ENCODE assay signal across 7 mouse cellular contexts in genomic region chr7:75879436-75879835, GRCm38 (mm10). TPM values are rescaled to one million over a fixed set of nuclear protein-coding genes. Genes with fewer than 3 reads are reported as not detected.
DNase-seq lines count a peak whose midpoint lies in the region; ATAC-seq lines count a peak whose summit lies in the region.
"Not testable (repeated sequence)": the region's sequence is repeated elsewhere in the genome, so short reads cannot be mapped to it uniquely, and the experiment has no call there.

No protein-coding gene starts in this region.

- not testable (repeated sequence) for H3K9me3 ChIP-seq in midbrain, embryonic 11.5 days (ENCODE audit: control insufficient read depth, low read length)

- not testable (repeated sequence) for H3K9ac ChIP-seq in midbrain, embryonic 11.5 days (ENCODE audit: low read length)

- peak; percentile 51 for DNase-seq in CD4-positive helper T cell, adult 2 months (ENCODE audit: low read depth, low spot score)
- DNase-seq in induced T-regulatory cell, adult 2 months (ENCODE audit: low read depth) = peak; percentile 56
- peak; percentile 75 for DNase-seq in midbrain, embryonic 11.5 days (ENCODE audit: low spot score, missing footprints)
- peak; percentile 35 for DNase-seq in thymus, postnatal 0 days (ENCODE audit: low spot score)
- DNase-seq in thymus, postnatal 25 days = peak; percentile 19

- 86% methylated on average over 2 of the region's 2 CpGs for WGBS in midbrain, embryonic 11.5 days

- not testable (repeated sequence) for H3K4me1 ChIP-seq in midbrain, embryonic 11.5 days (ENCODE audit: control insufficient read depth, insufficient read depth, low read length)

- not testable (repeated sequence) for H3K27me3 ChIP-seq in midbrain, embryonic 11.5 days (ENCODE audit: control insufficient read depth, insufficient read depth, low read length)

- not testable (repeated sequence) for H3K27ac ChIP-seq in midbrain, embryonic 11.5 days (ENCODE audit: low read depth, low read length)

- H3K36me3 ChIP-seq in midbrain, embryonic 11.5 days (ENCODE audit: control insufficient read depth, insufficient read depth, low read length) = not testable (repeated sequence)

- H3K4me3 ChIP-seq in midbrain, embryonic 11.5 days (ENCODE audit: low read depth, low read length) = not testable (repeated sequence)

- not testable (repeated sequence) for H3K4me2 ChIP-seq in midbrain, embryonic 11.5 days

- peak; percentile 29 for ATAC-seq in CD4-positive, CD25-positive, alpha-beta regulatory T cell, adult 4 months
- peak; percentile 38 for ATAC-seq in activated CD4-positive, CD25-positive, alpha-beta regulatory T cell, adult 4 months
- not testable (repeated sequence) for ATAC-seq in midbrain, embryonic 11.5 days (ENCODE audit: low FRiP score)

RNA-seq across cellular contexts. Expression of gene Klhl25, which starts 31.3 kb away (rescaled TPM):
- polyA plus RNA-seq in CD4-positive, CD25-positive, alpha-beta regulatory T cell, adult 4 months (2017; shearing (Covaris generic)) = 10 to 100 TPM; 11.1 to 15.7 TPM
- 10 to 100 TPM; 10.6 to 18.5 TPM for polyA plus RNA-seq in activated CD4-positive, CD25-positive, alpha-beta regulatory T cell, adult 4 months (2017; shearing (Covaris generic))
- 17.7 and 21.2 TPM in 2 replicates for polyA plus RNA-seq in midbrain, embryonic 11.5 days (2014; fragmentation: Nextera tagmentation; extraction: Ambion mirVana)
- 13.2 and 13.3 TPM in 2 replicates for polyA plus RNA-seq in thymus, postnatal 0 days (2015; fragmentation: Nextera tagmentation; extraction: Ambion mirVana)

Comparison
In these comparisons a context has a peak if more than half of its experiments do, and no peak if none do; other contexts are left out.
1. DNase-seq: peak in every context shown above with its lines; median percentile 75 in midbrain, embryonic 11.5 days; 56 in induced T-regulatory cell, adult 2 months; 51 in CD4-positive helper T cell, adult 2 months; 35 in thymus, postnatal 0 days; 19 in thymus, postnatal 25 days.